Mouse (Mus musculus): Measurements from ENCODE around the gene Snhg11. TPM values are rescaled to one million over a fixed set of nuclear protein-coding genes. Genes with fewer than 3 reads are reported as not detected.

Gene Snhg11
- polyA plus RNA-seq (2011; ENCODE audit: insufficient read depth, insufficient read length, low read depth, missing spikeins) = 39.8 and 41.0 TPM in 2 replicates

GRCm38 (mm10) chr2:158375443-158376122 lies at the start of gene Snhg11:
Gene Snhg11, plus strand, starts transcription at chr2:158375638.
- Histone ChIP-seq H3K9me3 (replicated peaks; ENCODE audit: control insufficient read depth, insufficient read depth, low read length, poor library complexity, severe bottlenecking) (no peaks in the 10 kb centered on the region), H3K9ac (ENCODE audit: low read depth, poor library complexity, severe bottlenecking) (peak within 1 kb of the TSS; percentile 36), H3K27ac (ENCODE audit: insufficient read depth, low read length) (no peak within 1 kb of the TSS), H3K4me3 (ENCODE audit: low read depth, low read length) (peak within 1 kb of the TSS; percentile 66), H3K36me3 (ENCODE audit: control insufficient read depth, insufficient read depth, low read length, poor library complexity, severe bottlenecking) (no peaks in the 10 kb centered on the region), H3K27me3 (ENCODE audit: control insufficient read depth, insufficient read depth, low read length, poor library complexity, severe bottlenecking) (no peaks in the 10 kb centered on the region), H3K4me1 (ENCODE audit: control insufficient read depth, insufficient read depth, low read length) (no peaks in the 10 kb centered on the region)
- TF ChIP-seq CTCF (IDR thresholded peaks at IDR 0.05; ENCODE audit: low read depth, low read length) = peak; percentile 95
- peak; percentile 61 for TF ChIP-seq POLR2A (IDR thresholded peaks at IDR 0.05; ENCODE audit: insufficient read depth, low read length)
- TF ChIP-seq EP300 (IDR thresholded peaks at IDR 0.05; ENCODE audit: insufficient read depth, low read depth, low read length) = no peak

DNA sequence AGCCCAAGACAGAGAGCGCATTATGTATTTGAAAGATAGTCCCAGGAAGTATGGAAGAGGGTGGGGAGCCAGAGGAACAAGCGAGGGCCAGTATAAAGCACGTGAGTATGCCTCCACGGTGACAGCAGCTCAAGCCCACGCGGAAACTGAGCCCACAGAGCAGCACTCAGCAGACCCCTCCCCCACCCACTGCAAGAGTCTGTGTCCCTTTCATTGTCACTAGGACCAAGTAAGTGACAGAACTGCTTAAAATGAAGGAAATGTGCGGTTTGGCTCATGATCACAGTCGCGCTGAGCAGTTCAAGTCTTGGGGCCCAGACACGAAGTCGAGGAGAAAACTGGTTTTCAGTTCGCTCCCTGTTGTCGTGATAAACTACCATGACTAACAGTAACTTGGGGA lies 41.1 kb upstream of the Snhg11 start:
- Histone ChIP-seq H3K4me1 (ENCODE audit: control insufficient read depth, insufficient read depth, low read length) (no peaks in the 10 kb centered on the region), H3K9me3 (replicated peaks; ENCODE audit: control insufficient read depth, insufficient read depth, low read length, poor library complexity, severe bottlenecking) (no peaks in the 10 kb centered on the region), H3K4me3 (ENCODE audit: low read depth, low read length) (no peak overlapping the region), H3K36me3 (ENCODE audit: control insufficient read depth, insufficient read depth, low read length, poor library complexity, severe bottlenecking) (no peaks in the 10 kb centered on the region), H3K27ac (ENCODE audit: insufficient read depth, low read length) (no peak overlapping the region), H3K27me3 (ENCODE audit: control insufficient read depth, insufficient read depth, low read length, poor library complexity, severe bottlenecking) (no peaks in the 10 kb centered on the region), H3K9ac (ENCODE audit: low read depth, poor library complexity, severe bottlenecking) (no peak overlapping the region)
- TF ChIP-seq CTCF (IDR thresholded peaks at IDR 0.05; ENCODE audit: low read depth, low read length) (no peak), POLR2A (IDR thresholded peaks at IDR 0.05; ENCODE audit: insufficient read depth, low read length) (no peak), EP300 (IDR thresholded peaks at IDR 0.05; ENCODE audit: insufficient read depth, low read depth, low read length) (no peak)

DNA sequence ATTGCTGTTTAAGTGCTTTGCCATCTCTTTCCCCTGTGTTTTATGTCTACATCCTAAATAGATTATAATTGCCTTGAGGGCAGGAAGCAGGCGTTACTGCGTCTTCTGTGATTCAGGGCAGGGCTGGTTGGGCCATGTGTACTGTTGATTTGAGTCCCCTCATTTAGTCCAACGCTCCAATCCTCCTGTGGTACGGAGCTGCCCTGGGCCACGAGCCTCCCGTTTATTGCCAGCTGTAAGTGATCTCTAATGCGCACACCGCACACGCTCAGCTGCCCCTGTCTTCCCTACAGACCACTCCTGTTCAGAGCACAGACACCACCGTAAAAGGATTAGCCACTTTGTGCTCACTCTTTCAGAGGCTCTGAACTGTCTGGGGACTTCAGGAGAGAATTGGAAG lies 37.7 kb upstream of the Snhg11 start:
- H3K9me3 ChIP-seq (replicated peaks; ENCODE audit: control insufficient read depth, insufficient read depth, low read length, poor library complexity, severe bottlenecking) = no peaks in the 10 kb centered on the region
- no peaks in the 10 kb centered on the region for H3K27me3 ChIP-seq (ENCODE audit: control insufficient read depth, insufficient read depth, low read length, poor library complexity, severe bottlenecking)
- no peak overlapping the region for H3K27ac ChIP-seq (ENCODE audit: insufficient read depth, low read length)
- no peak overlapping the region for H3K9ac ChIP-seq (ENCODE audit: low read depth, poor library complexity, severe bottlenecking)
- no peak overlapping the region for H3K4me3 ChIP-seq (ENCODE audit: low read depth, low read length)
- H3K4me1 ChIP-seq (ENCODE audit: control insufficient read depth, insufficient read depth, low read length) = no peaks in the 10 kb centered on the region
- no peaks in the 10 kb centered on the region for H3K36me3 ChIP-seq (ENCODE audit: control insufficient read depth, insufficient read depth, low read length, poor library complexity, severe bottlenecking)
- TF ChIP-seq POLR2A (IDR thresholded peaks at IDR 0.05; ENCODE audit: insufficient read depth, low read length) = no peak
- no peak for TF ChIP-seq CTCF (IDR thresholded peaks at IDR 0.05; ENCODE audit: low read depth, low read length)
- TF ChIP-seq EP300 (IDR thresholded peaks at IDR 0.05; ENCODE audit: insufficient read depth, low read depth, low read length) = no peak

GRCm38 (mm10) chr2:158339948-158340564 lies 35.4 kb upstream of the Snhg11 start:
- Histone ChIP-seq H3K9ac (ENCODE audit: low read depth, poor library complexity, severe bottlenecking) (no peak overlapping the region), H3K4me1 (ENCODE audit: control insufficient read depth, insufficient read depth, low read length) (no peaks in the 10 kb centered on the region), H3K27ac (ENCODE audit: insufficient read depth, low read length) (no peak overlapping the region), H3K9me3 (replicated peaks; ENCODE audit: control insufficient read depth, insufficient read depth, low read length, poor library complexity, severe bottlenecking) (no peaks in the 10 kb centered on the region), H3K27me3 (ENCODE audit: control insufficient read depth, insufficient read depth, low read length, poor library complexity, severe bottlenecking) (no peaks in the 10 kb centered on the region), H3K36me3 (ENCODE audit: control insufficient read depth, insufficient read depth, low read length, poor library complexity, severe bottlenecking) (no peaks in the 10 kb centered on the region), H3K4me3 (ENCODE audit: low read depth, low read length) (no peak overlapping the region)
- TF ChIP-seq EP300 (IDR thresholded peaks at IDR 0.05; ENCODE audit: insufficient read depth, low read depth, low read length) (no peak), CTCF (IDR thresholded peaks at IDR 0.05; ENCODE audit: low read depth, low read length) (peak; percentile 90)

DNA sequence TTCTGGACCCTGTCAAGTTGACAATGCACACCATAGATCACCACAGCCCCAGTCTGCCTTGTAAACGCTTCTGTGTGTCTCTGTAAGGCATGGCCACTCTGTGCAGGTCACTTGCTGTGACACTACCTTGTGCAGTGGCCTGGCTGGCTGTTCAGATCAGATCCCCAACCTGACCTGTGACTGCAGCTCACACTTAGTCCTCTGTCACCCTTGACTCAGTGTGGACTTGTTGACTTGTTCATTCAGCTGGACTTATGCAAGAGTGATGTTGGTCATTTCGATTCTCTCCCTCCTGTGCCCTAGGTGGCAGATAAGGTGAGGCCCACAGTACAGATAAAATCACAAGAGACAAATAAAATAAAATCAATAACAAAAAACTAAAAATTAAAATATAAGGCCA lies 34.1 kb upstream of the Snhg11 start:
- Histone ChIP-seq H3K27ac (ENCODE audit: insufficient read depth, low read length) (no peak overlapping the region), H3K4me3 (ENCODE audit: low read depth, low read length) (no peak overlapping the region), H3K27me3 (ENCODE audit: control insufficient read depth, insufficient read depth, low read length, poor library complexity, severe bottlenecking) (no peaks in the 10 kb centered on the region), H3K36me3 (ENCODE audit: control insufficient read depth, insufficient read depth, low read length, poor library complexity, severe bottlenecking) (no peaks in the 10 kb centered on the region), H3K9me3 (replicated peaks; ENCODE audit: control insufficient read depth, insufficient read depth, low read length, poor library complexity, severe bottlenecking) (no peaks in the 10 kb centered on the region), H3K9ac (ENCODE audit: low read depth, poor library complexity, severe bottlenecking) (no peak overlapping the region), H3K4me1 (ENCODE audit: control insufficient read depth, insufficient read depth, low read length) (no peaks in the 10 kb centered on the region)
- no peak for TF ChIP-seq CTCF (IDR thresholded peaks at IDR 0.05; ENCODE audit: low read depth, low read length)
- no peak for TF ChIP-seq POLR2A (IDR thresholded peaks at IDR 0.05; ENCODE audit: insufficient read depth, low read length)
- TF ChIP-seq EP300 (IDR thresholded peaks at IDR 0.05; ENCODE audit: insufficient read depth, low read depth, low read length) = no peak

DNA sequence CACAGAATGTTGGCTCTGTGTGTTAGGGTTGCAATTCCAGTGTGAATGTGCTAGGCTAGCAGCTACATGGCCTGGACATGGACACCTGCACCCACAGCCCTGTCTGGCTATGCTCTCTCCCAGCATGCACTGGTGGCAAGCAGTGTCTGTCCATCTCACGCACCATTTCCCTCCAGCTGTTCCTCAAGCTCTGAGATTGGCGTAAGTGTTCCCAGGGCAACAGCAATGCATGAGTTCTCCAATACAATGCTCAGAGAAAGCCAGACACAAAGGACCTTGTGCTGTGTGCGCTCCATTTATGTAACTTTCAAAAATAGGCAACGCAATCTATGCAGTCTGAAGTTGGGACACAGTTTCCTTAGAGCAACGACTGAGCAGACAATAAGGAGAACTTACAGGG lies 31.9 kb upstream of the Snhg11 start:
- Histone ChIP-seq H3K27me3 (ENCODE audit: control insufficient read depth, insufficient read depth, low read length, poor library complexity, severe bottlenecking) (no peaks in the 10 kb centered on the region), H3K36me3 (ENCODE audit: control insufficient read depth, insufficient read depth, low read length, poor library complexity, severe bottlenecking) (no peaks in the 10 kb centered on the region), H3K4me1 (ENCODE audit: control insufficient read depth, insufficient read depth, low read length) (no peaks in the 10 kb centered on the region), H3K27ac (ENCODE audit: insufficient read depth, low read length) (no peak overlapping the region), H3K4me3 (ENCODE audit: low read depth, low read length) (no peak overlapping the region), H3K9ac (ENCODE audit: low read depth, poor library complexity, severe bottlenecking) (no peak overlapping the region), H3K9me3 (replicated peaks; ENCODE audit: control insufficient read depth, insufficient read depth, low read length, poor library complexity, severe bottlenecking) (no peaks in the 10 kb centered on the region)
- TF ChIP-seq EP300 (IDR thresholded peaks at IDR 0.05; ENCODE audit: insufficient read depth, low read depth, low read length) (no peak), POLR2A (IDR thresholded peaks at IDR 0.05; ENCODE audit: insufficient read depth, low read length) (no peak), CTCF (IDR thresholded peaks at IDR 0.05; ENCODE audit: low read depth, low read length) (no peak)
